Mouse (Mus musculus): Measurements from ENCODE around the gene Gm21860. TPM values are rescaled to one million over a fixed set of nuclear protein-coding genes. Genes with fewer than 3 reads are reported as not detected.
"Not testable (repeated sequence)": the region's sequence is repeated elsewhere in the genome, so short reads cannot be mapped to it uniquely, and the experiment has no call there.

Gene Gm21860
- polyA plus RNA-seq, 1 experiment: not detected

DNA sequence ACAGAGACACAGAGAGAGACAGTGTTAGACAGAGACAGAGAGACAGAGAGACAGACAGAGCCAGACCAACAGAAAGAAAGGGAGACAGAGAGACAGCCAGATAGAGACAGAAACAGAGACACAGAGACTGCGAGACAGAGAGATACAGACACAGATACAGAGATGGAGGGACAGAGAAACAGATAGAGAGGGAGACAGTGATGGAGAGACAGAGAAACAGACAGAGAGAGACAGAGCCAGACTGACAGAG, 16.3 kb downstream of the Gm21860 start:
- no peaks in the 10 kb centered on the region for H3K4me1 ChIP-seq (ENCODE audit: control insufficient read depth, insufficient read depth, low read length)
- no peak overlapping the region for H3K4me3 ChIP-seq (ENCODE audit: insufficient read depth, low read length)
- TF ChIP-seq CTCF (IDR thresholded peaks at IDR 0.05; ENCODE audit: extremely low read depth, insufficient read depth, low read length) (no peak), POLR2A (IDR thresholded peaks at IDR 0.05; ENCODE audit: extremely low read depth, insufficient read depth, low read length) (no peak)
- no peak overlapping the region for H3K27ac ChIP-seq (ENCODE audit: insufficient read depth, low read length)

DNA sequence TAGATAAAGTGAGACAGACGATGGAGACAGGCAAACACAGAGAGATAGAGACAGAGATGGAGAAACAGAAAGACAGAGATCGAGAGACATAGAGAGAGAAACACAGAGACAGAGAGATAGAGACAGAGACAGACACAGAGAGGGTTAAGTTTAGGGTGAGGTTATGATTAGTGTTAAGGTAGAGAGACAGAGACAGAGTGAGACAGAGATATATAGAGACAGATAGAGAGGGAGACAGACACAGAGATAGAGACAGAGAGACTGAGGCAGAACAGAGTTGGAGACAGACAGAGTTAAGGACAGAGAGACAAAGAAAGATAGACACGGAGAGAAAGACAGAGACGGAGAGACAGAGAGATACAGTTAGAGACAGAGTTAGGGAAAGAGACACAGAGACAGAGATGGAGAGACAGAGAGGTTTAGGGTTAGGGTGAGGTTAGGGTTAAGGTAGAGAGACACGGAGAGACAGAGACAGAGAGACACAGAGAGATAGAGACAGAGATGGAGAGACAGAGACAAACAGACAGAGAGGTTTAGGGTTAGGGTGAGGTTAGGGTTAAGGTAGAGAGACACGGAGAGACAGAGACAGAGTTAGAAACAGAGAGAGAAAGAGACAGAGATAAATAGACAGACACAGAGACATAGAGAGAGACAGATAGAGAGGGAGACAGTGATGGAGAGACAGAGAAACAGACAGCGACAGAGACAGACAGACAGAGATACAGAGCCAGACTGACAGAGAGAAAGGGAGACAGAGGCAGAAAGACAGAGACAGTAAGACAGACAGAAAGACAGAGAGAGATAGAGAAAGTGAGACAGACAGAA, 16.8 kb downstream of the Gm21860 start:
- no peaks in the 10 kb centered on the region for H3K4me1 ChIP-seq (ENCODE audit: control insufficient read depth, insufficient read depth, low read length)
- H3K4me3 ChIP-seq (ENCODE audit: insufficient read depth, low read length): no peak overlapping the region
- H3K27ac ChIP-seq (ENCODE audit: insufficient read depth, low read length): no peak overlapping the region
- no peak for TF ChIP-seq CTCF (IDR thresholded peaks at IDR 0.05; ENCODE audit: extremely low read depth, insufficient read depth, low read length)
- no peak for TF ChIP-seq POLR2A (IDR thresholded peaks at IDR 0.05; ENCODE audit: extremely low read depth, insufficient read depth, low read length)

DNA sequence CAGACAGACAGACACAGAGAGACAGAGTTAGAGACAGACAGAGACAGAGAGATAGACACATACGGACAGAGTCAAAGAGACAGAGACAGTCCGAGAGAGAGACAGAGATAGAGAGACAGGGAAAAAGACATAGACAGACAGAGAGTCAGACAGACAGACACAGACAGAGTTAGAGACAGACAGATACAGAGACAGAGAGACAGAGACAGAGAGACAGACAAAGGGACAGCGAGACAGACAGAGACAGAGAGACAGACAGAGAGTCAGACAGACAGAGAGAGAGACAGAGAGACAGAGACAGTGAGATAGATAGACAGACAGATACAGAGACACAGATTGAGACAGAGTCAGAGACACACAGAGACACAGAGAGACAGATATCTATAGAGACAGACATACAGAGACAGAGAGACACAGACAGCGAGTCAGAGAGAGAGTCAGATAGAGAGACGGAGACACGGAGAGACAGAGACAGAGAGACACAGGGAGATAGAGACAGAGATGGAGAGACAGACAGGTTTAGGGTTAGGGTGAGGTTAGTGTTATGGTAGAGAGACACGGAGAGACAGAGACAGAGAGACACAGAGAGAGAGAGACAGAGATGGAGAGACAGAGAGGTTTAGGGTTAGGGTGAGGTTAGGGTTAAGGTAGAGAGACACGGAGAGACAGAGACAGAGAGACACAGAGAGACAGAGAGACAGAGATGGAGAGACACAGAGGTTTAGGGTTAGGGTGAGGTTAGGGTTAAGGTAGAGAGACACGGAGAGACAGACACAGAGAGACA, 18.2 kb downstream of the Gm21860 start:
- H3K4me1 ChIP-seq (ENCODE audit: control insufficient read depth, insufficient read depth, low read length); H3K4me3 ChIP-seq (ENCODE audit: insufficient read depth, low read length); H3K27ac ChIP-seq (ENCODE audit: insufficient read depth, low read length): not testable (repeated sequence)

GRCm38 (mm10) chrY:90735181-90735895, 19.3 kb downstream of the Gm21860 start:
- H3K4me3 ChIP-seq (ENCODE audit: insufficient read depth, low read length); H3K27ac ChIP-seq (ENCODE audit: insufficient read depth, low read length); H3K4me1 ChIP-seq (ENCODE audit: control insufficient read depth, insufficient read depth, low read length): not testable (repeated sequence)

DNA sequence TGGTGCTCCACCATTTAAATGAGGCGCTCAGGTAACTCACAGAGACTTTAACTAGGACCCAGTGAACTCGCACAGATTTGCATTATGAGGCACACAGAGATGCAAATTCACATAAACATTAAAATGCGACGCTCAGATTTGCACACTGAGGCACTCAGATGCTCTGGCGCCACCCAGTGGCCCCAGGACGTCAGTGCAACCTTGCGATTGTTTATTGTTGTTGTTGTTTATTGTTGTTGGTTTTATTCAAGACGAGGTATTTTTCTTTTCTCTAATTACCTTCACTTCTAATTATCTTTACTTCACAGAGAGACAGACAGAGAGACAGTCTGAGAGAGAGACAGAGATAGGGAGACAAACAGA, 20.3 kb downstream of the Gm21860 start:
- H3K4me3 ChIP-seq (ENCODE audit: insufficient read depth, low read length); H3K4me1 ChIP-seq (ENCODE audit: control insufficient read depth, insufficient read depth, low read length); H3K27ac ChIP-seq (ENCODE audit: insufficient read depth, low read length): not testable (repeated sequence)

DNA sequence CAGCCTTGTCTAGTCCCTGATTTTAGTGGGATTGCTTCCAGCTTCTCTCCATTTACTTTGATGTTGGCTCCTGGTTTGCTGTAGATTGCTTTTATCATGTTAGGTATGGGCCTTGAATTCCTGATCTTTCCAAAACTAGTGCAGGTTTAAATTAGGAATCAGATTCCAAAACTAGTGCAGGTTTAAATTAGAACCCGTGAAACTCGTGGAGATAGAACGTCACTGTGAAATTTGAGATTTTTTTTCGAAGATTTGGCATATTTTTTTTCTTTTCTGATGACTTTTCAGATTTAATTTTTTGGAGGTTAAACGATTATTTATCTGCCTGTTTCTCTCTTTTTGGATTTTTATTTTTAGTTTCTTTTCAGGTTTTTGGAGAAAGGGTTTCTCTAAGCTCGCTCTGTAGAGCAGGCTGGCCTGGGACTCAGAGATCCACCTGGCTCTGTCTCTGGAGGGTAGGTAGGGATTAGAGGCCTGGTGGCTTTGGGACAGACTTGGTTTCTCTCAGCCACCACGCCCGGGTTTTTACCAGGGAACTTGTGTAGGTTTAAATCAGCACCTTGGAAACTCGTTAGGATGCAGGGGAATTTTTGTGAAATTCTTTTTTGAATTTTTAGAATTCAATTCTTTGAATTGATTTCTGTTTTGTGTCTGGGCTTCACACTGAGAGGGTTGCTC, 20.8 kb downstream of the Gm21860 start:
- H3K4me3 ChIP-seq (ENCODE audit: insufficient read depth, low read length); H3K4me1 ChIP-seq (ENCODE audit: control insufficient read depth, insufficient read depth, low read length); H3K27ac ChIP-seq (ENCODE audit: insufficient read depth, low read length): not testable (repeated sequence)

DNA sequence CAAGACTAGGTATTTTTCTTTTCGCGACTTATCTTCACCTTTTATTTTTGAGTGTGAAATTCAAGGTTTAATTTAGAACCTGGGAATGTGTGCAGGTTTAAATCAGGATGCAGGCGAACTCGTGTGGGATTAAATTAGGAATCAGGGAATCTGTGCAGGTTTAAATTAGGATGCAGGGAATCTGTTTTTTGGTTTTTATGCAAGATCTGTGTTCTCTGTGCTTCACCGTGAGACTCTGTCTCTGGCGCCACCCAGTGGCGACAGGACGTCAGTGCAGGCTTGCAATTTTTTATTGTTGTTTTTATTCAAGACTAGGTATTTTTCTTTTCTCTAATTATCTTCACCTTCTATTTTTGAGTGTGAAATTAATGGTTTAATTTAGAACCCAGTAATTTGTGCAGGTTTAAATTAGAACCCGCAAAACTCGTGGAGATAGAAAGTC, 22.5 kb downstream of the Gm21860 start:
- H3K4me1 ChIP-seq (ENCODE audit: control insufficient read depth, insufficient read depth, low read length); H3K4me3 ChIP-seq (ENCODE audit: insufficient read depth, low read length); H3K27ac ChIP-seq (ENCODE audit: insufficient read depth, low read length): not testable (repeated sequence)

- not testable (repeated sequence) for H3K4me1 ChIP-seq (ENCODE audit: control insufficient read depth, insufficient read depth, low read length); H3K4me3 ChIP-seq (ENCODE audit: insufficient read depth, low read length); H3K27ac ChIP-seq (ENCODE audit: insufficient read depth, low read length)
These were observed 23.0 kb downstream of the Gm21860 start for GRCm38 (mm10) chrY:90731593-90731955.

GRCm38 (mm10) chrY:90730908-90731592, 23.6 kb downstream of the Gm21860 start:
- not testable (repeated sequence) for H3K4me3 ChIP-seq (ENCODE audit: insufficient read depth, low read length); H3K27ac ChIP-seq (ENCODE audit: insufficient read depth, low read length); H3K4me1 ChIP-seq (ENCODE audit: control insufficient read depth, insufficient read depth, low read length)

- not testable (repeated sequence) for H3K4me1 ChIP-seq (ENCODE audit: control insufficient read depth, insufficient read depth, low read length); H3K4me3 ChIP-seq (ENCODE audit: insufficient read depth, low read length); H3K27ac ChIP-seq (ENCODE audit: insufficient read depth, low read length)
These were observed 24.8 kb downstream of the Gm21860 start for GRCm38 (mm10) chrY:90729816-90730303.

GRCm38 (mm10) chrY:90728905-90729256, 25.7 kb downstream of the Gm21860 start:
- H3K4me3 ChIP-seq (ENCODE audit: insufficient read depth, low read length); H3K4me1 ChIP-seq (ENCODE audit: control insufficient read depth, insufficient read depth, low read length); H3K27ac ChIP-seq (ENCODE audit: insufficient read depth, low read length): not testable (repeated sequence)

DNA sequence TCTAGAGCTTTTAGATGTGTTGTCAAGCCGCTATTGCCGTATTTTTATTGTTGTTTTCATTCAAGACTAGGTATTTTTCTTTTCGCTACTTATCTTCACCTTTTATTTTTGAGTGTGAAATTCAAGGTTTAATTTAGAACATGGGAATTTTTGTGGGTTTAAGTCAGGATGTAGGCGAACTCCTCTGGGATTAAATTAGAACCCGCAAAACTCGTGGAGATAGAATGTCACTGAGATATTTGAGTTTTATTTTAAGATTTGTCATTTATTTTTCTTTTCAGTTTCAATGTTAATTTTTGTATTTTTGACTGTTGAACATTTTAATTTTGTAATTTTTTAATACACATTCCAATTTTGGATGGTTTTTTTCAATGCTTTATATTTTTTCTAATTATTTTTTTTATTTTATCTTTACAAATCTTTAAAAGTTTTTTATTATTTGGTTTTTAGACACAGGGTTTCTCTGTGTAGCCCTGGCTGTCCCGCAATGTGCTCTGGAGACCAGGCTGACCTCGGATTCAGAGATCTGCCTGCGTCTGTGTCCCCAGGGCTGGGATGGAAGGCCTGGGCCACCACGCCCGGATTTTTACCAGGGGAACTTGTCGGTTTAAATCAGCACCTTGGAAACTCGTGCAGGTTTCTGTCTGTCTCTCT, 26.2 kb downstream of the Gm21860 start:
- H3K4me1 ChIP-seq (ENCODE audit: control insufficient read depth, insufficient read depth, low read length); H3K4me3 ChIP-seq (ENCODE audit: insufficient read depth, low read length); H3K27ac ChIP-seq (ENCODE audit: insufficient read depth, low read length): not testable (repeated sequence)

GRCm38 (mm10) chrY:90727121-90727908, 27.3 kb downstream of the Gm21860 start:
- H3K4me1 ChIP-seq (ENCODE audit: control insufficient read depth, insufficient read depth, low read length); H3K4me3 ChIP-seq (ENCODE audit: insufficient read depth, low read length); H3K27ac ChIP-seq (ENCODE audit: insufficient read depth, low read length): not testable (repeated sequence)

All from cortical plate, adult 2 months (tissue).